Mouse (Mus musculus): ENCODE results near the gene Nufip2. TPM values are rescaled to one million over a fixed set of nuclear protein-coding genes. Genes with fewer than 3 reads are reported as not detected.

Nufip2 gene
- total and polyA plus RNA-seq, 3 experiments = 11.4 to 47.6 (median 44.8) TPM

DNA sequence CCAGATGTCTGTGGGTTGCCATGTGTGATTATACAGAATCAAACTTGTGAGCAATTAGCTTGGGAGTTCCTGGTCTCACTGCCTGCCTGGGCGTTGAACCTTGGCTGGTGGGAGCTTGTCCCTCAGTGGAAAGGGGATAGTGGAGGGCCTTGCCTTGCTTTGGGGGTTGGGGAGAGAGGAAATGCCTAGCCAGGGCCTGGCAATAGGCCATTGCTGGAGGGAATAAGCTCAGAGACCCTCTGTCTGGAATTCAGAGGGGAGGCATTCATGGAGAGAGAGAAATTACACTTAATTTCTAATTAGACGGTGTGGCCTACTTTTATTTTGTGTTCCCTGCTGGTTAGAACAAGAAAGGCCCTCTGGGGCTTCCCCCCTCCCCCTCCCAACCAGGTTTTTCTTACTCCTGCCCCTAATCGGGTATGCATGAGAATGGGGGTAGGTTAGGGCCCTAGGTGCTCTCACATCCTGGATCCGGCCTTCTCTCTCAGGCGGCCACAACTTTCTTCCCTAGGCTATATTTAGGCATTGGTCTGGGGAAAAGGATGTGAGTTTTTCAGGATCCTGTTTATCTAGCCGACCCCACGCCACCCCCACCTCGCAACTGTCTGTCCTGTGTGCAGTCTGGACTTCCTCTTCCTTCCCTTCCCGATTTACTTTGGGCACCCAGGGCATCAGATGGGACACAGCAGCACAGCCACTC lies 89.9 kb downstream of the Nufip2 start:
- peaks cover 13% of the 10 kb centered on the region for H3K4me1 ChIP-seq (ENCODE audit: control insufficient read depth, insufficient read depth, low read length)
- intact Hi-C loops (cut with DNase I) = no loop called here
- H3K36me3 ChIP-seq (ENCODE audit: control insufficient read depth, insufficient read depth, low read length) = peaks cover 5% of the 10 kb centered on the region
- H3K27me3 ChIP-seq (ENCODE audit: control insufficient read depth, insufficient read depth, low read length) = no peaks in the 10 kb centered on the region
- no peak overlapping the region for H3K9ac ChIP-seq (ENCODE audit: low read depth, low read length)
- peak overlapping the region; percentile 74 for H3K27ac ChIP-seq
- WGBS = 32% methylated on average over 9 of the region's 9 CpGs
- TF ChIP-seq POLR2A (IDR thresholded peaks at IDR 0.05; ENCODE audit: insufficient read depth, low read depth, low read length) (no peak), CTCF (IDR thresholded peaks at IDR 0.05) (no peak), EP300 (IDR thresholded peaks at IDR 0.05; ENCODE audit: insufficient read depth, low read depth, low read length) (no peak)
- peak in 1 of 2 experiments; percentile 52 for DNase-seq
- H3K4me3 ChIP-seq = no peak overlapping the region
- H3K79me2 ChIP-seq (replicated peaks; ENCODE audit: control insufficient read depth, insufficient read depth, low read length) = peaks cover 1% of the 10 kb centered on the region

DNA sequence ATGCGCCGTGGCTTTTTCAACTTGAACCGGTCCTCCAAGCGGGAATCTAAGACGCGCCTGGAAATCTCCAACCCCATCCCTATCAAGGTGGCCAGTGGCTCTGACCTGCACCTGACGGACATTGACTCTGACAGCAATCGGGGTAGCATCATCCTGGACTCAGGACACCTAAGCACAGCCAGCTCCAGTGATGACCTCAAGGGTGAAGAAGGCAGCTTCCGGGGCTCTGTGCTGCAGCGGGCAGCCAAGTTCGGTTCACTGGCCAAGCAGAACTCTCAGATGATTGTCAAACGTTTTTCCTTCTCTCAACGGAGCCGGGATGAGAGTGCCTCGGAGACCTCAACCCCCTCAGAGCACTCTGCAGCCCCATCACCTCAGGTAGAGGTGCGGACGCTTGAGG lies 91.5 kb downstream of the Nufip2 start:
- TF ChIP-seq CTCF (IDR thresholded peaks at IDR 0.05) (no peak), EP300 (IDR thresholded peaks at IDR 0.05; ENCODE audit: insufficient read depth, low read depth, low read length) (no peak), POLR2A (IDR thresholded peaks at IDR 0.05; ENCODE audit: insufficient read depth, low read depth, low read length) (no peak)
- no peaks in the 10 kb centered on the region for H3K27me3 ChIP-seq (ENCODE audit: control insufficient read depth, insufficient read depth, low read length)
- no peak for DNase-seq
- peaks cover 4% of the 10 kb centered on the region for H3K36me3 ChIP-seq (ENCODE audit: control insufficient read depth, insufficient read depth, low read length)
- H3K27ac ChIP-seq = peak overlapping the region; percentile 34; the same call in 1 of the 2 replicates
- intact Hi-C loops (cut with DNase I) = no loop called here
- peaks cover 20% of the 10 kb centered on the region for H3K4me1 ChIP-seq (ENCODE audit: control insufficient read depth, insufficient read depth, low read length)
- WGBS = 92% methylated on average over 17 of the region's 17 CpGs
- peaks cover 1% of the 10 kb centered on the region for H3K79me2 ChIP-seq (replicated peaks; ENCODE audit: control insufficient read depth, insufficient read depth, low read length)
- H3K4me3 ChIP-seq = no peak overlapping the region
- H3K9ac ChIP-seq (ENCODE audit: low read depth, low read length) = no peak overlapping the region

DNA sequence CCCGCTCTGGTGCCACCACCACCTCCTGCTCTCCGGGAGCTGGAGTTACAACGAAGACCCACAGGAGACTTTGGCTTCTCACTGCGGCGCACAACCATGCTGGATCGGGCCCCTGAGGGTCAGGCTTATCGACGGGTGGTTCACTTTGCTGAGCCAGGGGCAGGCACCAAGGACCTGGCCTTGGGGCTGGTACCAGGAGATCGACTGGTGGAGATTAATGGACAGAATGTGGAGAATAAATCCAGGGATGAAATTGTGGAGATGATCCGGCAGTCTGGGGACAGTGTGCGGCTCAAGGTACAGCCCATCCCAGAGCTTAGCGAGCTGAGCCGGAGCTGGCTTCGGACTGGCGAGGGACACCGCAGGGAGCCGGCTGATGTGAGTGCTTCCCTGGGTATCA lies 92.0 kb downstream of the Nufip2 start:
- 93% methylated on average over 17 of the region's 17 CpGs for WGBS
- H3K4me1 ChIP-seq (ENCODE audit: control insufficient read depth, insufficient read depth, low read length) = peaks cover 22% of the 10 kb centered on the region
- H3K79me2 ChIP-seq (replicated peaks; ENCODE audit: control insufficient read depth, insufficient read depth, low read length) = peaks cover 1% of the 10 kb centered on the region
- peaks cover 4% of the 10 kb centered on the region for H3K36me3 ChIP-seq (ENCODE audit: control insufficient read depth, insufficient read depth, low read length)
- intact Hi-C loops (cut with DNase I) = no loop called here
- H3K9ac ChIP-seq (ENCODE audit: low read depth, low read length) = no peak overlapping the region
- peak overlapping the region; percentile 34 for H3K27ac ChIP-seq
- no peaks in the 10 kb centered on the region for H3K27me3 ChIP-seq (ENCODE audit: control insufficient read depth, insufficient read depth, low read length)
- no peak overlapping the region for H3K4me3 ChIP-seq
- TF ChIP-seq EP300 (IDR thresholded peaks at IDR 0.05; ENCODE audit: insufficient read depth, low read depth, low read length) (no peak), POLR2A (IDR thresholded peaks at IDR 0.05; ENCODE audit: insufficient read depth, low read depth, low read length) (no peak), CTCF (IDR thresholded peaks at IDR 0.05) (no peak)
- DNase-seq = no peak

DNA sequence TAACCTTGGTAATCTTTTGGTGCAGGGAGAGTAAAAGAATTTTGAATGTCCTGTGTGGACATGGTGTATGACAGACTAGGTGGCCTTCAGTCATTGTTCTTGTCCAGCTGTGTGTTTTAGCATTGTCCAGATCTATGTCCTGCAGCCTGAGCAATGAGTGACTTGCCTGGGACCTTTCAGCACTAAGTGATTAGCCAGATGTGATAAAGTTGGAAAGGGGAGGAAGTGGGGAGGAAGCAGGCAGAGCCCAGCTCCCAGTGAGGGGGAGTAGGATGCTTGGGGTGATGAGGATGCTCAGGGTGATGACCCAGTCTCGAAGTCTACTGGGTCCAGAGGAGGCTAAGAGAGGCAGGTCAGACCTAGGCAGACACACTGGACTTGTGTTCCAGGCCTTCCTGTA lies 93.3 kb downstream of the Nufip2 start:
- Histone ChIP-seq H3K79me2 (replicated peaks; ENCODE audit: control insufficient read depth, insufficient read depth, low read length) (peaks cover 1% of the 10 kb centered on the region; the same call in 1 of the 2 replicates), H3K4me1 (ENCODE audit: control insufficient read depth, insufficient read depth, low read length) (peaks cover 33% of the 10 kb centered on the region), H3K9ac (ENCODE audit: low read depth, low read length) (no peak overlapping the region), H3K36me3 (ENCODE audit: control insufficient read depth, insufficient read depth, low read length) (peaks cover 4% of the 10 kb centered on the region), H3K27ac (peak overlapping the region; percentile 45), H3K27me3 (ENCODE audit: control insufficient read depth, insufficient read depth, low read length) (no peaks in the 10 kb centered on the region), H3K4me3 (no peak overlapping the region)
- WGBS = 42% methylated on average over 1 of the region's 1 CpGs
- TF ChIP-seq EP300 (IDR thresholded peaks at IDR 0.05; ENCODE audit: insufficient read depth, low read depth, low read length) = peak; percentile 85
- no peak for TF ChIP-seq POLR2A (IDR thresholded peaks at IDR 0.05; ENCODE audit: insufficient read depth, low read depth, low read length)
- TF ChIP-seq CTCF (IDR thresholded peaks at IDR 0.05) = no peak
- peak in 1 of 2 experiments; percentile 51 for DNase-seq
- intact Hi-C loops (cut with DNase I) = no loop called here

DNA sequence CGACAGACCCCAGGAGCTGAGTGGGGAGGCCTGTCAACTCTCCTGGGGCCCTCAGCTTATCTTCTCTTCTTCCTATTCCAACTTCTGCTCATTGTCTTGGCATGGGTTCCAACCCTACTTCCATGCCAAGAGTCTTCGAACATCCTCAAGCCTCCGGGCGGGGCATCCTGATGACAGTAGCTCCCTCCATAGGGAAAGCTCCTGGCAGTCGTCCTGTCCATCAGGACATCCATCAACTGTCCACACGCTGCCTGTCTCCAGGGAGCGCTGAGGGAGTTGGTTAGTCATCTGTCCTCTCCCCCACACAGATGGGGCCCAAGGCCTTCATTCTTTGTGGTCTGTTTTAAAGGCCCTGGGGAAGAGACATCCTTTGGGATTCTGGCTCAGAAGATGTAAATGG lies 95.1 kb downstream of the Nufip2 start:
- Histone ChIP-seq H3K27ac (peak overlapping the region; percentile 40), H3K9ac (ENCODE audit: low read depth, low read length) (no peak overlapping the region), H3K4me3 (no peak overlapping the region), H3K4me1 (ENCODE audit: control insufficient read depth, insufficient read depth, low read length) (peaks cover 45% of the 10 kb centered on the region), H3K36me3 (ENCODE audit: control insufficient read depth, insufficient read depth, low read length) (peaks cover 4% of the 10 kb centered on the region), H3K27me3 (ENCODE audit: control insufficient read depth, insufficient read depth, low read length) (no peaks in the 10 kb centered on the region), H3K79me2 (replicated peaks; ENCODE audit: control insufficient read depth, insufficient read depth, low read length) (no peaks in the 10 kb centered on the region)
- WGBS = 35% methylated on average over 7 of the region's 7 CpGs
- intact Hi-C loops (cut with DNase I) = no loop called here
- TF ChIP-seq POLR2A (IDR thresholded peaks at IDR 0.05; ENCODE audit: insufficient read depth, low read depth, low read length) = no peak
- TF ChIP-seq CTCF (IDR thresholded peaks at IDR 0.05) = no peak
- no peak for TF ChIP-seq EP300 (IDR thresholded peaks at IDR 0.05; ENCODE audit: insufficient read depth, low read depth, low read length)
- DNase-seq = peak in 1 of 2 experiments; percentile 49

DNA sequence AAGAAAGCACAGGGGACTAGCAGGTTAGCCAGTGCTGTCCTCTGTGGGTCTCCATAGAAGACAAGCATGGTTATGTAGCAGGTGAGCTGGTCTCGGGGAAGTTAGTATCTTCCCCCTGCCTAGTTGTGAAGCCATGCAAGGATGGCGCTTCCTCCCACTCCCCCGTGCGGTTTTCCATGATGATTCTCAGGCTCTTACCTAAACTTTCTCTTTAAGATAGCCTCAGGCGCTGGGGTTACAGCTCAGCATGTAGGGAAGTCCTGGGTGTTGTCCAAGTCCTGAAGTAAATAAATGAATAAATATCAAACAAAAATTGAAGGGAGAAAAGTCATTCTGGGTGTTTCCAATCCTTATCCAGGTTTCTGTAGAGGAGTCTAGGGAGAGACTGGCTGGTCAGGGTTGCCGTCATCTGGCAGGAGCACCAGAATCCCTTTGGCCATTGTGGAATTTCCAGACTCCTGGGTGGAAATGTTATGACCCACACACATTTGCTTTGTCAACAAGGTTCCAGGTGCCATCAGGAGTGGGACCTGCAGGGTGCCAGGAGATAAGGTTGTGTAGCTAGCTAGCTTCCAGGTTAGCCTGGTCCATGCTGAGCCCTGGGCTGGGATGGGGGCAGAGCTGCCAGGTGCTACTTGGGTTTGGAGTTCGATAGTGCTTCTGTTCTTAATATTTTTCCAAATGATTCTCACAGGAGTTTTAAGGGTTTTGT lies 96.3 kb downstream of the Nufip2 start:
- WGBS = 71% methylated on average over 7 of the region's 7 CpGs
- no peak for TF ChIP-seq POLR2A (IDR thresholded peaks at IDR 0.05; ENCODE audit: insufficient read depth, low read depth, low read length)
- no peak for TF ChIP-seq CTCF (IDR thresholded peaks at IDR 0.05)
- TF ChIP-seq EP300 (IDR thresholded peaks at IDR 0.05; ENCODE audit: insufficient read depth, low read depth, low read length) = no peak
- peaks cover 49% of the 10 kb centered on the region for H3K4me1 ChIP-seq (ENCODE audit: control insufficient read depth, insufficient read depth, low read length)

More for the DNA sequence above, 96.3 kb downstream of the Nufip2 start:
- Histone ChIP-seq H3K27me3 (ENCODE audit: control insufficient read depth, insufficient read depth, low read length) (no peaks in the 10 kb centered on the region), H3K27ac (peak overlapping the region; percentile 40), H3K9ac (ENCODE audit: low read depth, low read length) (no peak overlapping the region), H3K79me2 (replicated peaks; ENCODE audit: control insufficient read depth, insufficient read depth, low read length) (no peaks in the 10 kb centered on the region), H3K36me3 (ENCODE audit: control insufficient read depth, insufficient read depth, low read length) (peaks cover 4% of the 10 kb centered on the region), H3K4me3 (no peak overlapping the region)
- DNase-seq = no peak
- intact Hi-C loops (cut with DNase I) = no loop called here
